In genomic region chr3:129831035-129831568, GRCm38 (mm10) we compare ENCODE assay signal across 8 mouse cellular contexts. TPM values are rescaled to one million over a fixed set of nuclear protein-coding genes. Genes with fewer than 3 reads are reported as not detected.
A peak's percentile ranks its signal among the peaks of the same experiment; 100 is the strongest.
DNase-seq lines count a peak whose midpoint lies in the region; ATAC-seq and TF ChIP-seq lines count a peak whose summit lies in the region.

Gar1 (minus strand) TSS chr3:129831396.

- peak; percentile 98 for DNase-seq in A20 (ENCODE audit: low read depth, low spot score)
- DNase-seq in heart, adult 9 months (ENCODE audit: low spot score in 2 of 2), result peak; percentile 92 to 95
- peak; percentile 78 to 89 for DNase-seq in monocyte, adult 2 months (ENCODE audit: low read depth in 1 of 2, low spot score in 2 of 2)
- peak; percentile 92 to 94 for DNase-seq in spleen, postnatal 36 days (ENCODE audit: low spot score in 2 of 2)

- peak within 1 kb of the TSS; percentile 92 for H3K9ac ChIP-seq in kidney, embryonic 14.5 days (ENCODE audit: low read depth, low read length)
- H3K9ac ChIP-seq in limb, embryonic 15.5 days, result peak within 1 kb of the TSS; percentile 79

- H3K4me2 ChIP-seq in kidney, embryonic 14.5 days (replicated peaks; ENCODE audit: low read depth, low read length), result peak within 1 kb of the TSS; percentile 72
- peak within 1 kb of the TSS; percentile 75 for H3K4me2 ChIP-seq in limb, embryonic 15.5 days

- H3K4me3 ChIP-seq in bone marrow macrophage, adult 2 months (ENCODE audit: insufficient read depth, low read length), result peak within 1 kb of the TSS; percentile 90
- H3K4me3 ChIP-seq in embryonic fibroblast, embryonic 13.5 days (ENCODE audit: insufficient read depth, low read length), result peak within 1 kb of the TSS; percentile 63
- H3K4me3 ChIP-seq in kidney, embryonic 14.5 days (ENCODE audit: low read length), result peak within 1 kb of the TSS; percentile 94
- H3K4me3 ChIP-seq in limb, embryonic 15.5 days, result peak within 1 kb of the TSS; percentile 99

- TF ChIP-seq POLR2A in bone marrow macrophage, adult 2 months (IDR thresholded peaks at IDR 0.05; ENCODE audit: borderline replicate concordance, low read depth, low read length), result no peak
- TF ChIP-seq POLR2A in embryonic fibroblast, embryonic 13.5 days (IDR thresholded peaks at IDR 0.05; ENCODE audit: low read depth, low read length), result peak; percentile 73

- H3K9me3 ChIP-seq in kidney, embryonic 14.5 days (ENCODE audit: control insufficient read depth, low read length), result no peaks in the 10 kb centered on the region
- no peaks in the 10 kb centered on the region for H3K9me3 ChIP-seq in limb, embryonic 15.5 days

- H3K27ac ChIP-seq in bone marrow macrophage, adult 2 months (ENCODE audit: insufficient read depth, low read depth, low read length), result peak within 1 kb of the TSS; percentile 92
- peak within 1 kb of the TSS; percentile 64 for H3K27ac ChIP-seq in embryonic fibroblast, embryonic 13.5 days (ENCODE audit: insufficient read depth, low read length)
- H3K27ac ChIP-seq in kidney, embryonic 14.5 days (ENCODE audit: low read depth, low read length), result peak within 1 kb of the TSS; percentile 85
- peak within 1 kb of the TSS; percentile 93 for H3K27ac ChIP-seq in limb, embryonic 15.5 days

- peaks cover 8% of the 10 kb centered on the region for H3K4me1 ChIP-seq in bone marrow macrophage, adult 2 months (ENCODE audit: control insufficient read depth, insufficient read depth, low read length)
- H3K4me1 ChIP-seq in embryonic fibroblast, embryonic 13.5 days (ENCODE audit: control insufficient read depth, insufficient read depth, low read length), result peaks cover 6% of the 10 kb centered on the region
- H3K4me1 ChIP-seq in kidney, embryonic 14.5 days (ENCODE audit: control insufficient read depth, insufficient read depth, low read length), result peaks cover 19% of the 10 kb centered on the region
- peaks cover 8% of the 10 kb centered on the region for H3K4me1 ChIP-seq in limb, embryonic 15.5 days

- under 1% methylated on average over 60 of the region's 60 CpGs for WGBS in kidney, embryonic 14.5 days
- WGBS in limb, embryonic 15.5 days, result under 1% methylated on average over 60 of the region's 60 CpGs

- no peak for TF ChIP-seq CTCF in bone marrow macrophage, adult 2 months (IDR thresholded peaks at IDR 0.05; ENCODE audit: low read depth, low read length)
- no peak for TF ChIP-seq CTCF in embryonic fibroblast, embryonic 13.5 days (IDR thresholded peaks at IDR 0.05; ENCODE audit: borderline replicate concordance, insufficient read depth, low read length)

- H3K36me3 ChIP-seq in kidney, embryonic 14.5 days (ENCODE audit: control insufficient read depth, insufficient read depth, low read length), result peaks cover 24% of the 10 kb centered on the region
- H3K36me3 ChIP-seq in limb, embryonic 15.5 days, result peaks cover 21% of the 10 kb centered on the region

- ATAC-seq in kidney, embryonic 14.5 days (ENCODE audit: low FRiP score, low TSS enrichment), result peak; percentile 91
- ATAC-seq in limb, embryonic 15.5 days (ENCODE audit: insufficient number of reproducible peaks, low FRiP score, low TSS enrichment, low read depth), result peak; percentile 93

- no peaks in the 10 kb centered on the region for H3K27me3 ChIP-seq in kidney, embryonic 14.5 days (ENCODE audit: control insufficient read depth, insufficient read depth, low read length)
- no peaks in the 10 kb centered on the region; the same call in 1 of the 2 replicates for H3K27me3 ChIP-seq in limb, embryonic 15.5 days

RNA-seq across cellular contexts. Expression of gene Gar1, which starts in this region (rescaled TPM):
- 17.6 and 21.1 TPM in 2 replicates for polyA plus RNA-seq in bone marrow macrophage, adult 2 months (2012; ENCODE audit: insufficient read depth, insufficient read length, missing spikeins)
- polyA plus RNA-seq in embryonic fibroblast, embryonic 13.5 days (2011; ENCODE audit: insufficient read length, low read depth, missing spikeins), result 62.6 and 80.7 TPM in 2 replicates
- 52.2 and 77.2 TPM in 2 replicates for polyA plus RNA-seq in kidney, embryonic 14.5 days (2014; fragmentation: Nextera tagmentation; extraction: Ambion mirVana)
- 66.7 and 72.5 TPM in 2 replicates for polyA plus RNA-seq in limb, embryonic 15.5 days (2015; fragmentation: Nextera tagmentation; extraction: Ambion mirVana)

Comparison
In these comparisons a context has a peak if more than half of its experiments do, and no peak if none do; other contexts are left out.
1. Peak in every context shown above with its lines: DNase-seq, ATAC-seq, H3K4me3 ChIP-seq and H3K27ac ChIP-seq.